Mouse (Mus musculus) megakaryocyte, embryonic 14.5 days (primary cell): ENCODE measurements around the gene Cand2.

Experiments used
- FLI1 ChIP-seq: IDR thresholded peaks from 2 replicates; pipeline ENCODE4 v1.6.1; 2012; ENCODE audit warnings: low read length, inconsistent platforms, mixed read lengths
- GATA1 ChIP-seq: IDR thresholded peaks from 3 replicates; pipeline ENCODE4 v1.6.1; 2012; ENCODE audit warnings: mixed read lengths, low read length, inconsistent platforms, borderline replicate concordance

DNA sequence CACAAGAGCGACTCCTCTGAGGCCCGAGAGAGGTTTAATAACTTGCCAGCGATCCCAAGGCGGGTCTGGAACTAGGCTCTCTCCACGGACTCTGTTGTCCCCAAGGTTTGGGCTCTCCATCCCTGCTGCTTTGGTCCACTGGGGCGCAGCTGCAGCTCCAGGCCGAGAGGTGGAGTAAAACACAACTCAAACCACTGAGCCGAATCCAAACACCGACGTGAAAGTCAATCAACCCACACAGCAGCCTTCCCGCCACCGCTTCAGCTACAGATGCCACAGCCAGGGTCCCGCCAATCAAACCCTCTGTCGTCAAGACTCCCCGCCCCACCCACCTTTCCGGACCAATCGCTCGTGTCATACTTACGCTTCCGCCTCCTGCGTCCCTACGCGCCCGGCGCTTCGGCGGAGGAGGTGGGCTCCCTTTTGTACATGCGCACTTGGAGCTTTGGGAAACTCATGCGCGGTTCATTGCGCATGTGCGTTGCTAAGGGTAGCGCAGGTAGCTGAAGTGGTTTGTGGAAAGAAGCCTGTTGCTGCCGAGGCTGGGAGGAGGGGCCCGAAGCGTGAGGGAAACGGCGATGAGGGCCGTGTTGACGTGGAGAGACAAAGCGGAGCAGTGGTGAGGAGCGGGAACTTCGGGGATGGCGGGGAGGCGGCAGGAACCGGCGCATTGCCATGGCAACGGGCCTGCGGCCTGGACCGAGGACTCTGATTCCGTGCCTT, 78.9 kb downstream of the Cand2 start, which contains the start of the genes Mbd4 and Ift122:
- TF ChIP-seq GATA1 (no peak), FLI1 (0 out of 2 replicates have a peak, but pooled peaks have one; percentile 55)
